ENCODE assay signal across 8 mouse cellular contexts in genomic region chr4:85768107-85768506, GRCm38 (mm10).
DNase-seq lines count a peak whose midpoint lies in the region.

No protein-coding gene starts in this region.

- peak; percentile 72 for DNase-seq in Muller cell, postnatal 12 days (ENCODE audit: inconsistent ontology term)
- peak; percentile 52 for DNase-seq in embryo, embryonic 10.5 days (ENCODE audit: low spot score)
- peak; percentile 49 for DNase-seq in hindlimb bud, embryonic 11.5 days (ENCODE audit: extremely low spot score, low read depth, low spot score)
- DNase-seq in layer of hippocampus, postnatal 10 days (ENCODE audit: low spot score in 2 of 2), result peak; percentile 37 to 41
- DNase-seq in urinary bladder, postnatal 14 days (ENCODE audit: low spot score), result no peak
- no peak for DNase-seq in urinary bladder, postnatal 10 days (ENCODE audit: low spot score)
- DNase-seq in thymus, postnatal 10 days (ENCODE audit: low spot score in 2 of 2), result no peak
- DNase-seq in urinary bladder, postnatal 36 days (ENCODE audit: low spot score in 2 of 2), result no peak

Comparison
In these comparisons a context has a peak if more than half of its experiments do, and no peak if none do; other contexts are left out.
1. DNase-seq: peak in Muller cell, postnatal 12 days (single experiment), embryo, embryonic 10.5 days (single experiment), hindlimb bud, embryonic 11.5 days (single experiment) and layer of hippocampus, postnatal 10 days (2 of 2); none in urinary bladder, postnatal 14 days (single experiment), urinary bladder, postnatal 10 days (single experiment), thymus, postnatal 10 days (0 of 2) and urinary bladder, postnatal 36 days (0 of 2).